Mouse (Mus musculus) heart, embryonic 14.5 days (tissue): Measurements from ENCODE around the gene Endov. TPM values are rescaled to one million over a fixed set of nuclear protein-coding genes. Genes with fewer than 3 reads are reported as not detected.

ENCODE experiments used
- polyA plus RNA-seq: library from polyadenylated mRNA; unstranded; fragments of >200 nt; fragmentation: Nextera tagmentation; extraction: Ambion mirVana; gene quantifications from 2 replicates; pipeline ENCODE4 v1.2.1, GENCODE M21; 2014

Endov gene
- polyA plus RNA-seq, 1 experiment from 2014 or later = 9.1 TPM

Other genes with a start within 250 kb of the Endov start
- 73.6 and 75.7 TPM in 2 replicates for gene Gaa, start 223.5 kb upstream of the Endov start, polyA plus RNA-seq
- gene Eif4a3, start 191.3 kb upstream of the Endov start, polyA plus RNA-seq = 263 and 280 TPM in 2 replicates
- 0.39 and 0.51 TPM in 2 replicates for gene Card14, start 183.6 kb upstream of the Endov start, polyA plus RNA-seq
- gene Sgsh, start 135.8 kb upstream of the Endov start, polyA plus RNA-seq = 6.9 and 7.4 TPM in 2 replicates
- 10.5 and 11.0 TPM in 2 replicates for gene Slc26a11, start 135.8 kb upstream of the Endov start, polyA plus RNA-seq
- 12.0 and 12.4 TPM in 2 replicates for gene Rnf213, start 98.2 kb upstream of the Endov start, polyA plus RNA-seq
- 0.81 and 0.89 TPM in 2 replicates for gene Nptx1, start 56.4 kb downstream of the Endov start, polyA plus RNA-seq
- 11.2 TPM in 2 replicates for gene Rptor, start 111.6 kb downstream of the Endov start, polyA plus RNA-seq